Mouse (Mus musculus): ENCODE data around the gene Gm20604. TPM values are rescaled to one million over a fixed set of nuclear protein-coding genes. Genes with fewer than 3 reads are reported as not detected.
A peak's percentile ranks its signal among the peaks of the same experiment; 100 is the strongest.

Gm20604 gene
- polyA plus RNA-seq, 1 experiment from 2014 or later: 44.5 TPM

- peaks cover 17% of the 10 kb centered on the region for H3K4me1 ChIP-seq (replicated peaks)
- WGBS: 86% methylated on average over 5 of the region's 5 CpGs
- H3K27me3 ChIP-seq: no peaks in the 10 kb centered on the region
- H3K27ac ChIP-seq (replicated peaks): no peak overlapping the region
- H3K4me2 ChIP-seq: no peak overlapping the region
- no peak overlapping the region for H3K9ac ChIP-seq
- H3K9me3 ChIP-seq: no peaks in the 10 kb centered on the region
- no peak for ATAC-seq (ENCODE audit: low FRiP score, low read depth)
- no peaks in the 10 kb centered on the region for H3K36me3 ChIP-seq
- H3K4me3 ChIP-seq: no peak overlapping the region
These were observed 19.4 kb downstream of the Gm20604 start for GRCm38 (mm10) chr12:102739096-102739495.

- Histone ChIP-seq H3K4me1 (replicated peaks) (peaks cover 20% of the 10 kb centered on the region), H3K4me2 (no peak overlapping the region), H3K36me3 (no peaks in the 10 kb centered on the region), H3K9me3 (no peaks in the 10 kb centered on the region), H3K27me3 (no peaks in the 10 kb centered on the region), H3K27ac (replicated peaks) (no peak overlapping the region), H3K9ac (no peak overlapping the region), H3K4me3 (no peak overlapping the region)
- ATAC-seq (ENCODE audit: low FRiP score, low read depth): no peak
- WGBS: 18% methylated on average over 4 of the region's 5 CpGs
These were observed 25.1 kb downstream of the Gm20604 start for GRCm38 (mm10) chr12:102733381-102733780.

GRCm38 (mm10) chr12:102730798-102731619, 27.5 kb downstream of the Gm20604 start:
- Histone ChIP-seq H3K4me2 (peak overlapping the region; percentile 48), H3K36me3 (no peaks in the 10 kb centered on the region), H3K9ac (peak overlapping the region; percentile 9; the same call in 1 of the 2 replicates), H3K27me3 (no peaks in the 10 kb centered on the region), H3K4me3 (peak overlapping the region; percentile 15; the same call in 1 of the 2 replicates), H3K9me3 (no peaks in the 10 kb centered on the region), H3K4me1 (replicated peaks) (peaks cover 20% of the 10 kb centered on the region), H3K27ac (replicated peaks) (peak overlapping the region; percentile 83)
- 21% methylated on average over 16 of the region's 16 CpGs for WGBS
- 0 out of 2 replicates have a peak, but pooled peaks have one; percentile 44 for ATAC-seq (ENCODE audit: low FRiP score, low read depth)

DNA sequence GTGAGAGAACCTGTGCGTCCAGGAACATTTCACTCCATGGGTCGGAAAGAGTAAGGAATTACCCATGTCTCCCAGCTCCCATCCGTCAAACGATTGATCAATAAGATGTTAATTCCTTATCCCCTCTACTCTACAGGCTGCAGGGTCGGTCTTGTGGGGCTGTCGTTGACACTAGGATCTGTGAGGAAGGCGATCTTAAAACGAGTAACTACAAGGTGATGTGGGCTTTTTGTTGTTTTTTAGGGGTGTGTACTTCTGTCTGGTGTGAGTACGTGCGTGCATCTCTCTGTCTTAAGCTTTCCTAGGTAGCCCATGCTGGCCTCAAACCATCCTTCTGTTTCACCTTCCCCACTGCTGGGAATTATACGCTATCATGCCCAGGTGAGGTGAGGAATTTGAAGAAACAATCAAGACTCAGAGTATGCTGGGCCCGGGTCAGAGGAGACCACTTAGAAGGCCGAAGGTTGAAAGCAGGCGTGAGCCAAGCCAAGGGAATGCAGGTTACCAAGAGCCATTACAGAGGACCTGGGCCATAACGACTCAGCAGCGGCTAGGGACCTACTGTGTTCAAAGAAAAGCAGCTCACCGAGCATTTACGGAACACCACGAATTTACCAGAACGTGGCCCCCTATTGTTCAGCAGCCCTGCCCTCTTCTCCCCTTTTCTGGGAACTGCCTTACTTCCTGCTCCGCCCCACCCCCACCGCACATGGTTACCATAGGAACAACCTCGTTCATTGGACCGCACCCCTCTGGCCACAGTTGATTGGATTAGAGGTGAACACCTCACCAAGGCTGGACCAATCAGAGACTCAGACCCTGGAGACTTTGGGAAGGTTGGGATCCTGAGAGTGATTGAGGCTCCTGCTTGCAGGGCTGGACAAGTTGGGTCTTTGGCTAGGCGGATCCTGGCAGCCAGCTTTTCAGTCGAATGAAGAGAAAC, 28.3 kb downstream of the Gm20604 start:
- Histone ChIP-seq H3K36me3 (no peaks in the 10 kb centered on the region), H3K27ac (replicated peaks) (peak overlapping the region; percentile 83), H3K4me2 (peak overlapping the region; percentile 48), H3K4me3 (peak overlapping the region; percentile 15), H3K9me3 (no peaks in the 10 kb centered on the region), H3K27me3 (no peaks in the 10 kb centered on the region), H3K4me1 (replicated peaks) (peaks cover 20% of the 10 kb centered on the region), H3K9ac (peak overlapping the region; percentile 9)
- WGBS: 29% methylated on average over 26 of the region's 26 CpGs
- peak; percentile 97 for ATAC-seq (ENCODE audit: low FRiP score, low read depth)

DNA sequence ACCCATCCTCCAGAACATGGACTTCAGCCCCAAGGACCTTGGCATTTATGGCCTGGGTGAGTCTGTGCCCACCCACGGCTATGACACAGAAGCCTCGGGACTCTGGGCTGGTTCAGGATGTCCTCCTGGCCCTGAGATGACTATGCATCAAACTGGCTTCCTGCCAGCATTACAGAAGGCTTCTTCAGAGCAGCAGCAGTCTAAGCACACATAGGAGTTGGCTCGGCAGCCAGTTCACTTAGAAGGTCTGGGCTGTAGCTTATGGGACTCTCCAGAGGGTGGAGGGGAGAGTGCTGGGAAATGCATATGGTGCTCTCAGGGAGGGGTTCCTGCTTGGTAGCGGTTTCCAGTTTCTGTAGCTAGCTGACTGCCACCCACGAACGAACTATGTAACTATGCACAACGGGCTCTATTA, 32.7 kb downstream of the Gm20604 start:
- Histone ChIP-seq H3K9ac (no peak overlapping the region), H3K27me3 (no peaks in the 10 kb centered on the region), H3K36me3 (no peaks in the 10 kb centered on the region), H3K4me1 (replicated peaks) (peaks cover 11% of the 10 kb centered on the region), H3K9me3 (no peaks in the 10 kb centered on the region), H3K4me2 (no peak overlapping the region), H3K27ac (replicated peaks) (no peak overlapping the region), H3K4me3 (no peak overlapping the region)
- WGBS: 81% methylated on average over 7 of the region's 7 CpGs
- ATAC-seq (ENCODE audit: low FRiP score, low read depth): no peak

DNA sequence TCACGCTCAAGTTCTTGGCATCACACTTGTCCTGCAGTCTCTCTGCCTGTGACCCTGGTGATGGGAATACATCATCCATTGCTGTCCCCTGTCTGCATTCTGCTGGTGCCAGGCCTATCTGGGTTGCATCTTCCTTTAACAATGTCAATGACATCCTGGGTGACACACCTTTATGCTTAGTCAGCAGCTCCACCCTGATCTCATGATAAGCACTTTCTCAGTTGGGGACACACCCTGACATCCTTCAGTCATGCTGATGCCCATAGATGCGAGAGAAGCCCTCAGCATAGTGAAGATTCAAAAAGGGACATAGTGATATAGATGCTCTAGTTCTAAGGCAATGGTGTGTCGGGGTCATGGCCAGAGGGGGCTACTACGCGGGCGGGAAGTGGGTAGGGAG, 33.3 kb downstream of the Gm20604 start:
- Histone ChIP-seq H3K4me3 (no peak overlapping the region), H3K27ac (replicated peaks) (no peak overlapping the region), H3K36me3 (no peaks in the 10 kb centered on the region), H3K9ac (no peak overlapping the region), H3K4me2 (no peak overlapping the region), H3K4me1 (replicated peaks) (peaks cover 5% of the 10 kb centered on the region), H3K27me3 (no peaks in the 10 kb centered on the region), H3K9me3 (no peaks in the 10 kb centered on the region)
- 96% methylated on average over 6 of the region's 6 CpGs for WGBS
- no peak for ATAC-seq (ENCODE audit: low FRiP score, low read depth)

- Histone ChIP-seq H3K9me3 (no peaks in the 10 kb centered on the region), H3K4me2 (no peak overlapping the region), H3K9ac (no peak overlapping the region), H3K4me3 (no peak overlapping the region), H3K4me1 (replicated peaks) (no peaks in the 10 kb centered on the region; the same call in 1 of the 2 replicates), H3K27me3 (no peaks in the 10 kb centered on the region), H3K36me3 (no peaks in the 10 kb centered on the region), H3K27ac (replicated peaks) (no peak overlapping the region)
- ATAC-seq (ENCODE audit: low FRiP score, low read depth): no peak
- 77% methylated on average over 6 of the region's 6 CpGs for WGBS
These were observed 34.6 kb downstream of the Gm20604 start for GRCm38 (mm10) chr12:102723861-102724260.

- Histone ChIP-seq H3K4me3 (no peak overlapping the region), H3K9me3 (no peaks in the 10 kb centered on the region), H3K4me2 (no peak overlapping the region), H3K27ac (replicated peaks) (no peak overlapping the region), H3K36me3 (no peaks in the 10 kb centered on the region), H3K4me1 (replicated peaks) (no peaks in the 10 kb centered on the region; the same call in 1 of the 2 replicates), H3K27me3 (no peaks in the 10 kb centered on the region), H3K9ac (no peak overlapping the region)
- ATAC-seq (ENCODE audit: low FRiP score, low read depth): no peak
- WGBS: 53% methylated on average over 8 of the region's 8 CpGs
These were observed 35.5 kb downstream of the Gm20604 start for GRCm38 (mm10) chr12:102722966-102723365.

- WGBS: 43% methylated on average over 11 of the region's 11 CpGs
- Histone ChIP-seq H3K4me2 (no peak overlapping the region), H3K4me1 (replicated peaks) (no peaks in the 10 kb centered on the region; the same call in 1 of the 2 replicates), H3K9ac (no peak overlapping the region), H3K27ac (replicated peaks) (no peak overlapping the region), H3K4me3 (no peak overlapping the region), H3K9me3 (no peaks in the 10 kb centered on the region), H3K27me3 (no peaks in the 10 kb centered on the region), H3K36me3 (no peaks in the 10 kb centered on the region)
- 0 out of 2 replicates have a peak, but pooled peaks have one; percentile 16 for ATAC-seq (ENCODE audit: low FRiP score, low read depth)
These were observed 36.0 kb downstream of the Gm20604 start for GRCm38 (mm10) chr12:102722451-102722850.

- Histone ChIP-seq H3K9ac (no peak overlapping the region), H3K4me2 (peak overlapping the region; percentile 7), H3K36me3 (no peaks in the 10 kb centered on the region), H3K9me3 (no peaks in the 10 kb centered on the region), H3K4me1 (replicated peaks) (no peaks in the 10 kb centered on the region; the same call in 1 of the 2 replicates), H3K4me3 (no peak overlapping the region), H3K27ac (replicated peaks) (no peak overlapping the region), H3K27me3 (no peaks in the 10 kb centered on the region)
- peak; percentile 59; the same call in 1 of the 2 replicates for ATAC-seq (ENCODE audit: low FRiP score, low read depth)
- 27% methylated on average over 13 of the region's 13 CpGs for WGBS
These were observed 38.7 kb downstream of the Gm20604 start for GRCm38 (mm10) chr12:102719552-102720315.

GRCm38 (mm10) chr12:102714654-102715395, 43.6 kb downstream of the Gm20604 start:
- no peaks in the 10 kb centered on the region for H3K9me3 ChIP-seq
- 82% methylated on average over 10 of the region's 10 CpGs for WGBS
- H3K9ac ChIP-seq: no peak overlapping the region
- H3K27ac ChIP-seq (replicated peaks): no peak overlapping the region
- H3K4me3 ChIP-seq: no peak overlapping the region
- no peaks in the 10 kb centered on the region for H3K27me3 ChIP-seq
- no peak for ATAC-seq (ENCODE audit: low FRiP score, low read depth)
- H3K4me1 ChIP-seq (replicated peaks): no peaks in the 10 kb centered on the region; the same call in 1 of the 2 replicates
- no peaks in the 10 kb centered on the region for H3K36me3 ChIP-seq
- no peak overlapping the region for H3K4me2 ChIP-seq

Data from hindbrain, embryonic 15.5 days (tissue).